Comparison of ENCODE assay signal across 8 mouse cellular contexts in genomic region chr11:52395940-52396596, GRCm38 (mm10). TPM values are rescaled to one million over a fixed set of nuclear protein-coding genes. Genes with fewer than 3 reads are reported as not detected.
DNase-seq lines count a peak whose midpoint lies in the region; ATAC-seq lines count a peak whose summit lies in the region.

9530068E07Rik (plus strand) TSS chr11:52396428.

- peak within 1 kb of the TSS; percentile 92 for H3K4me3 ChIP-seq in hindbrain, embryonic 13.5 days

- ATAC-seq in hindbrain, embryonic 13.5 days (ENCODE audit: low FRiP score), result peak; percentile 95

- peak within 1 kb of the TSS; percentile 94 for H3K9ac ChIP-seq in hindbrain, embryonic 13.5 days

- peaks cover 35% of the 10 kb centered on the region for H3K4me1 ChIP-seq in hindbrain, embryonic 13.5 days (replicated peaks)

- peak within 1 kb of the TSS; percentile 95 for H3K27ac ChIP-seq in hindbrain, embryonic 13.5 days

- no peaks in the 10 kb centered on the region for H3K27me3 ChIP-seq in hindbrain, embryonic 13.5 days

- peak; percentile 97 for DNase-seq in NIH3T3 (ENCODE audit: low read depth)
- peak; percentile 95 to 97 for DNase-seq in cerebellum, postnatal 10 days
- DNase-seq in frontal cortex, postnatal 14 days (ENCODE audit: low spot score in 2 of 2), result peak; percentile 88
- peak; percentile 84 to 86 for DNase-seq in layer of hippocampus, postnatal 25 days (ENCODE audit: extremely low spot score in 1 of 2, low spot score in 1 of 2)
- peak; percentile 95 for DNase-seq in lung, postnatal 25 days (ENCODE audit: low spot score)
- DNase-seq in retina, embryonic 14.5 days (ENCODE audit: low spot score), result peak; percentile 93
- peak; percentile 92 for DNase-seq in thymus, postnatal 4 days

- no peaks in the 10 kb centered on the region for H3K9me3 ChIP-seq in hindbrain, embryonic 13.5 days

- H3K4me2 ChIP-seq in hindbrain, embryonic 13.5 days, result peak within 1 kb of the TSS; percentile 85

- WGBS in hindbrain, embryonic 13.5 days, result 2% methylated on average over 38 of the region's 38 CpGs

- no peaks in the 10 kb centered on the region for H3K36me3 ChIP-seq in hindbrain, embryonic 13.5 days

RNA-seq across cellular contexts. Expression of gene 9530068E07Rik, which starts in this region (rescaled TPM):
- polyA plus RNA-seq in hindbrain, embryonic 13.5 days (2015; fragmentation: Nextera tagmentation; extraction: Ambion mirVana), result 129 TPM in 2 replicates
- total RNA-seq in layer of hippocampus, postnatal 25 days (2021), result 10 to 100 TPM; 71.3 to 78.1 TPM

Comparison
In these comparisons a context has a peak if more than half of its experiments do, and no peak if none do; other contexts are left out.
1. Peak in every context shown above with its lines: DNase-seq, ATAC-seq, H3K4me3 ChIP-seq and H3K27ac ChIP-seq.